Mouse (Mus musculus) spleen, adult 2 months (tissue): ENCODE measurements around the gene Plppr2. TPM values are rescaled to one million over a fixed set of nuclear protein-coding genes. Genes with fewer than 3 reads are reported as not detected.
A peak's percentile ranks its signal among the peaks of the same experiment; 100 is the strongest.

Experiments used
- DNase-seq, 2 experiments: peaks; one replicate each; pipeline versions ENCODE4 v3.0.0 to v3.0.0-alpha.2; 2012 to 2021; ENCODE audit warnings: low spot score in 2 of 2, low read depth in 1 of 2
- H3K27ac ChIP-seq: fragments of 200-500 bp; 2 replicates; pipeline ENCODE4 v1.5.1; 2012; ENCODE audit warnings: low read length, inconsistent platforms; ENCODE audit not compliant: insufficient read depth
- H3K27me3 ChIP-seq: fragments of 200-500 bp; 2 replicates; pipeline ENCODE4 v1.6.1; 2012; ENCODE audit warnings: mild to moderate bottlenecking, moderate library complexity, low read length, inconsistent platforms; ENCODE audit not compliant: control insufficient read depth, insufficient read depth
- H3K36me3 ChIP-seq: fragments of 200-500 bp; 2 replicates; pipeline ENCODE4 v1.6.1; 2012; ENCODE audit warnings: mild to moderate bottlenecking, low read length, inconsistent platforms; ENCODE audit not compliant: control insufficient read depth, insufficient read depth
- H3K4me1 ChIP-seq: fragments of 200-500 bp; 2 replicates; pipeline ENCODE4 v1.6.1; 2011; ENCODE audit warnings: inconsistent platforms; ENCODE audit not compliant: control insufficient read depth, insufficient read depth, insufficient read length
- H3K4me3 ChIP-seq: fragments of 200-500 bp; 2 replicates; pipeline ENCODE4 v1.5.1; 2011; ENCODE audit warnings: mild to moderate bottlenecking, inconsistent platforms; ENCODE audit not compliant: insufficient read depth, insufficient read length; ENCODE audit errors: extremely low read depth
- CTCF ChIP-seq: fragments of 200-500 bp; IDR thresholded peaks from 2 replicates; pipeline ENCODE4 v1.5.1; 2011; ENCODE audit warnings: mild to moderate bottlenecking, inconsistent platforms; ENCODE audit not compliant: insufficient read depth, insufficient read length, insufficient replicate concordance; ENCODE audit errors: extremely low read depth
- POLR2A ChIP-seq: fragments of 200-500 bp; IDR thresholded peaks from 2 replicates; pipeline ENCODE4 v1.6.1; 2011; ENCODE audit warnings: low read depth, low read length, inconsistent platforms
- WGBS: fragments of 180-500 bp; shearing (Covaris S2); methylation state at CpG from one replicate; pipeline ENCODE4 v1.1.7; 2018; 5-methylcytosine and 5-hydroxymethylcytosine counted together
- polyA plus RNA-seq: library from polyadenylated mRNA; depleted of rRNA; stranded (reverse); fragments of >200 nt; gene quantifications from 2 replicates; pipeline ENCODE4 v1.2.3, GENCODE M21; 2012; rRNA removed

Gene Plppr2
- polyA plus RNA-seq, 1 experiment, result 2.6 TPM

- WGBS, result 7% methylated on average over 32 of the region's 32 CpGs
- H3K4me3 ChIP-seq, result peak overlapping the region; percentile 31; the same call in 1 of the 2 replicates
- TF ChIP-seq POLR2A (no peak), CTCF (no peak)
- H3K27me3 ChIP-seq, result peaks cover 24% of the 10 kb centered on the region
- peak in 1 of 2 experiments; percentile 21 for DNase-seq
- H3K4me1 ChIP-seq, result peaks cover 9% of the 10 kb centered on the region
- H3K36me3 ChIP-seq, result no peaks in the 10 kb centered on the region
- no peak overlapping the region for H3K27ac ChIP-seq
Measured at GRCm38 (mm10) chr9:21988421-21989101, 51.7 kb downstream of the Plppr2 start.

GRCm38 (mm10) chr9:21989230-21990110 lies 52.6 kb downstream of the Plppr2 start, which contains the start of gene Rgl3:
TSS of gene Rgl3 (minus strand) at chr9:21989446.
- no peak for TF ChIP-seq POLR2A
- TF ChIP-seq CTCF, result no peak
- no peak within 1 kb of the TSS for H3K27ac ChIP-seq
- no peak for DNase-seq
- peaks cover 9% of the 10 kb centered on the region for H3K4me1 ChIP-seq
- 7% methylated on average over 42 of the region's 42 CpGs for WGBS
- peak within 1 kb of the TSS; percentile 31; the same call in 1 of the 2 replicates for H3K4me3 ChIP-seq
- no peaks in the 10 kb centered on the region for H3K36me3 ChIP-seq
- H3K27me3 ChIP-seq, result peaks cover 24% of the 10 kb centered on the region

- no peak overlapping the region for H3K4me3 ChIP-seq
- TF ChIP-seq CTCF (no peak), POLR2A (no peak)
- no peak overlapping the region for H3K27ac ChIP-seq
- peaks cover 24% of the 10 kb centered on the region for H3K27me3 ChIP-seq
- 83% methylated on average over 4 of the region's 4 CpGs for WGBS
- no peak for DNase-seq
- H3K36me3 ChIP-seq, result no peaks in the 10 kb centered on the region
- peaks cover 9% of the 10 kb centered on the region for H3K4me1 ChIP-seq
Measured at GRCm38 (mm10) chr9:21992227-21992626, 55.4 kb downstream of the Plppr2 start.

GRCm38 (mm10) chr9:21996178-21996867 lies 59.5 kb downstream of the Plppr2 start:
- Histone ChIP-seq H3K27ac (no peak overlapping the region), H3K4me3 (no peak overlapping the region), H3K27me3 (no peaks in the 10 kb centered on the region), H3K36me3 (no peaks in the 10 kb centered on the region), H3K4me1 (no peaks in the 10 kb centered on the region)
- 80% methylated on average over 3 of the region's 3 CpGs for WGBS
- no peak for TF ChIP-seq POLR2A
- no peak for TF ChIP-seq CTCF
- DNase-seq, result no peak

Other genes starting within 250 kb of the Plppr2 start
- 19.4 and 23.6 TPM in 2 replicates for gene Ldlr, start 213.6 kb upstream of the Plppr2 start, polyA plus RNA-seq
- 9.0 and 11.6 TPM in 2 replicates for gene Spc24, start 176.7 kb upstream of the Plppr2 start, polyA plus RNA-seq
- 15.4 and 19.8 TPM in 2 replicates for gene Kank2, start 138.3 kb upstream of the Plppr2 start, polyA plus RNA-seq
- 0.60 and 1.3 TPM in 2 replicates for gene Angptl8, start 101.5 kb upstream of the Plppr2 start, polyA plus RNA-seq
- gene Dock6, start 84.4 kb upstream of the Plppr2 start, polyA plus RNA-seq, result 43.3 and 47.6 TPM in 2 replicates
- gene Rab3d, start 18.8 kb upstream of the Plppr2 start, polyA plus RNA-seq, result 21.1 and 29.6 TPM in 2 replicates
- gene Ccdc159, start 9.6 kb upstream of the Plppr2 start, polyA plus RNA-seq, result 0.75 and 0.95 TPM in 2 replicates
- 19.4 and 24.1 TPM in 2 replicates for gene Tmem205, start 9.5 kb upstream of the Plppr2 start, polyA plus RNA-seq
- gene Swsap1, start 18.7 kb downstream of the Plppr2 start, polyA plus RNA-seq, result 6.5 and 7.4 TPM in 2 replicates
- 49.5 and 59.5 TPM in 2 replicates for gene Epor, start 26.5 kb downstream of the Plppr2 start, polyA plus RNA-seq
- gene Rgl3, start 52.4 kb downstream of the Plppr2 start, polyA plus RNA-seq, result 7.4 and 8.0 TPM in 2 replicates
- gene Ccdc151, start 65.6 kb downstream of the Plppr2 start, polyA plus RNA-seq, result 0.12 TPM in 1 of 2 replicates, not detected in the other
- 47.4 and 48.7 TPM in 2 replicates for gene Prkcsh, start 65.8 kb downstream of the Plppr2 start, polyA plus RNA-seq
- not detected in 2 replicates for gene Elavl3, start 115.0 kb downstream of the Plppr2 start, polyA plus RNA-seq
- not detected in 2 replicates for gene Gm49318, start 134.2 kb downstream of the Plppr2 start, polyA plus RNA-seq
- gene Zfp653, start 134.3 kb downstream of the Plppr2 start, polyA plus RNA-seq, result 21.6 and 28.1 TPM in 2 replicates
- gene Ecsit, start 148.4 kb downstream of the Plppr2 start, polyA plus RNA-seq, result 21.8 and 30.1 TPM in 2 replicates
- 7.2 and 8.0 TPM in 2 replicates for gene Cnn1, start 162.2 kb downstream of the Plppr2 start, polyA plus RNA-seq
- gene Elof1, start 180.1 kb downstream of the Plppr2 start, polyA plus RNA-seq, result 70.2 and 89.3 TPM in 2 replicates
- gene Acp5, start 198.7 kb downstream of the Plppr2 start, polyA plus RNA-seq, result 309 and 340 TPM in 2 replicates
- gene Pigyl, start 219.8 kb downstream of the Plppr2 start, polyA plus RNA-seq, result 23.6 and 38.6 TPM in 2 replicates